Mouse (Mus musculus) myocyte (in vitro differentiated cells): ENCODE measurements at regions not wholly inside any gene's neighbourhood (a gene's known extent, or its start where the extent isn't known, plus 50 kb on each side); places are given as distances from the start of the nearest gene placed in this dataset.

Experiments
- E2F4 ChIP-seq: IDR thresholded peaks from one replicate; pipeline ENCODE4 v1.6.1; 2011; ENCODE audit warnings: mild to moderate bottlenecking, control low read depth, moderate library complexity; ENCODE audit not compliant: insufficient read depth
- MAX ChIP-seq: IDR thresholded peaks from one replicate; pipeline ENCODE4 v1.6.1; 2011; ENCODE audit warnings: low read depth, mild to moderate bottlenecking, control low read depth
- POLR2A ChIP-seq: IDR thresholded peaks from one replicate; pipeline ENCODE4 v1.6.1; 2011; ENCODE audit warnings: low read depth, mild to moderate bottlenecking, control low read depth, moderate library complexity; ENCODE audit not compliant: insufficient read length
- SRF ChIP-seq: IDR thresholded peaks from one replicate; pipeline ENCODE4 v1.6.1; 2011; ENCODE audit warnings: low read depth; ENCODE audit not compliant: control insufficient read depth, insufficient read length

GRCm38 (mm10) chr3:128519913-128520316, 623.8 kb upstream of the Fam241a start:
- TF ChIP-seq MAX, result no peak
- no peak for TF ChIP-seq POLR2A
- TF ChIP-seq SRF, result no peak
- TF ChIP-seq E2F4, result no peak
